Mouse (Mus musculus) midbrain, embryonic 13.5 days (tissue): ENCODE data around the gene Cdc7. TPM values are rescaled to one million over a fixed set of nuclear protein-coding genes. Genes with fewer than 3 reads are reported as not detected.
"Not testable (repeated sequence)": the region's sequence is repeated elsewhere in the genome, so short reads cannot be mapped to it uniquely, and the experiment has no call there.

ENCODE experiments used
- ATAC-seq: fragments of 200-750 bp; cut with Nextera tagmentation; 2 replicates; pipeline ENCODE4 v1.8.0; 2017; ENCODE audit warnings: mild to moderate bottlenecking, moderate TSS enrichment, moderate library complexity
- H3K27ac ChIP-seq: fragments of 300-500 bp; sonication (generic); 2 replicates; pipeline ENCODE4 v1.5.1; 2015; ENCODE audit warnings: inconsistent platforms, mild to moderate bottlenecking, moderate library complexity
- H3K27me3 ChIP-seq: fragments of 300-500 bp; sonication (generic); 2 replicates; pipeline ENCODE4 v1.6.1; 2015; ENCODE audit warnings: mild to moderate bottlenecking, inconsistent platforms
- H3K36me3 ChIP-seq: fragments of 300-500 bp; sonication (generic); 2 replicates; pipeline ENCODE4 v1.6.1; 2015; ENCODE audit warnings: mild to moderate bottlenecking, inconsistent platforms
- H3K4me1 ChIP-seq: fragments of 300-500 bp; sonication (generic); replicated peaks from 2 replicates; pipeline ENCODE4 v1.6.1; 2015; ENCODE audit warnings: inconsistent platforms
- H3K4me2 ChIP-seq: fragments of 300-500 bp; sonication (generic); replicated peaks from 2 replicates; pipeline ENCODE4 v1.6.1; 2015; ENCODE audit warnings: moderate library complexity, mild to moderate bottlenecking, inconsistent platforms
- H3K4me3 ChIP-seq: fragments of 300-500 bp; sonication (generic); replicated peaks from 2 replicates; pipeline ENCODE4 v1.5.1; 2015; ENCODE audit warnings: mild to moderate bottlenecking, inconsistent platforms
- H3K9ac ChIP-seq: fragments of 300-500 bp; sonication (generic); replicated peaks from 2 replicates; pipeline ENCODE4 v1.6.1; 2015; ENCODE audit warnings: mild to moderate bottlenecking, inconsistent platforms
- H3K9me3 ChIP-seq: fragments of 300-500 bp; sonication (generic); 2 replicates; pipeline ENCODE4 v1.6.1; 2016; ENCODE audit warnings: mild to moderate bottlenecking, inconsistent platforms
- WGBS: fragments of 180-500 bp; shearing (Covaris S2); methylation state at CpG from one replicate; pipeline ENCODE4 v1.1.7; 2015; 5-methylcytosine and 5-hydroxymethylcytosine counted together
- polyA plus RNA-seq: library from polyadenylated mRNA; unstranded; fragments of >200 nt; fragmentation: Nextera tagmentation; extraction: Ambion mirVana; gene quantifications from 2 replicates; pipeline ENCODE4 v1.2.1, GENCODE M21; 2015

The Cdc7 gene
- polyA plus RNA-seq, 1 experiment from 2014 or later = 44.4 TPM

DNA sequence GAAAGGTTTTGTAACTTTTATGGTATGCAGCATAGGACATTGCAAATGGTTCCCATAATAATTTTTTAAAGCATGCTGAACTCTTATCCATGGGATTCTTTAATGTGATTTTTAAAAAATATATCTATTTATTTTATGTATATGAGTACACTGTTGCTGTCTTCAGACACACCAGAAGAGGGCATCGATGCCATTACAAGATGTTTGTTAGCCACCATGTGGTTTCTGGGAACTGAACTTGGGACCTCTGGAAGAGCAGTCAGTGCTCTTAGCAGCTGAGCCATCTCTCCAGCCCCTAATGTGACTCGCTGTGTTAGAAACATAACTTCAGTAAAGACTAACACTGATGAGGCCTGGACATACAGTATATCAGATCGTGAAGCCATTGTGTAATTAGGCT lies 2.3 kb downstream of the Cdc7 start:
- Histone ChIP-seq H3K4me2 (no peak overlapping the region), H3K9me3 (no peaks in the 10 kb centered on the region), H3K27ac (no peak overlapping the region), H3K9ac (no peak overlapping the region), H3K27me3 (no peaks in the 10 kb centered on the region), H3K4me3 (no peak overlapping the region), H3K36me3 (peaks cover 23% of the 10 kb centered on the region), H3K4me1 (peaks cover 18% of the 10 kb centered on the region)
- WGBS = 95% methylated on average over 3 of the region's 3 CpGs
- ATAC-seq = no peak

DNA sequence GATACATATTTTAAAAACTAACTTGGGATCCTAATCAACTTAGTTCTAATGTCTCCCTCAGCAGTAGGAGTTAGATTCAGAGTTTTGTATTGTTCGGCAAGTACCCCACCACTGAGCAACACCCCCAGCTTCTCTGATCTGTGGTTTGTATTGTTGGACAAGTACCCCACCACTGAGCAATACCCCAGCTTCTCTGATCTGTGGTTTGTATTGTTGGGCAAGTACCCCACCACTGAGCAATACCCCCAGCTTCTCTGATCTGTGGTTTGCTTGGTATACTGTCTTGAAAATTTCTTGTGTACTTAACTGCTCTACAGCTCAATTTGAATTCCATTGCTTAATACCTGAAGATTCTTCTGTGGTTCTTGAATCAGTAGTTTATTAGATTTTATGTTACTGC lies 3.5 kb downstream of the Cdc7 start:
- no peaks in the 10 kb centered on the region for H3K27me3 ChIP-seq
- no peak overlapping the region for H3K4me2 ChIP-seq
- H3K9me3 ChIP-seq = no peaks in the 10 kb centered on the region
- ATAC-seq = no peak
- peaks cover 30% of the 10 kb centered on the region for H3K36me3 ChIP-seq
- 97% methylated on average over 1 of the region's 1 CpGs for WGBS
- no peak overlapping the region for H3K9ac ChIP-seq
- no peak overlapping the region for H3K27ac ChIP-seq
- H3K4me3 ChIP-seq = no peak overlapping the region
- H3K4me1 ChIP-seq = peaks cover 18% of the 10 kb centered on the region

DNA sequence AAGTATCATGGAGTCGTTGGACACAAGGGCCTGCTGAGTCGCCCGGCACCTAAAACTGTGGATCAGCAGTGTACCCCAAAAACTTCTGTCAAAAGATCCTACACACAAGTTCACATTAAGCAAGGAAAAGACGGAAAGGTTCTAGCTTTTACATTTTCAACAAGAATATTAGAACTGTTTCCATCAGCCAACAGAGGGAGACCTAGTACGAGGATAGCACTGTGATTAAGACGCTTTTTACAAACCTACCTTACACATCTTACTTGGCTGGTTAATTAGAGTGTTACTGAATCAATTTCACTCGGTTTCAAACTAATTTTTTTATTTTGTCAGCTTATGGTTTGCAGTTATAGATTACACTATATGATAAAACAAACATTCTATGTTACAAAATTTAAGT lies 9.8 kb downstream of the Cdc7 start:
- Histone ChIP-seq H3K9ac (no peak overlapping the region), H3K36me3 (peaks cover 85% of the 10 kb centered on the region), H3K4me3 (no peak overlapping the region), H3K4me2 (no peak overlapping the region), H3K4me1 (no peaks in the 10 kb centered on the region), H3K9me3 (no peaks in the 10 kb centered on the region), H3K27ac (no peak overlapping the region), H3K27me3 (no peaks in the 10 kb centered on the region)
- 91% methylated on average over 7 of the region's 7 CpGs for WGBS
- ATAC-seq = no peak

DNA sequence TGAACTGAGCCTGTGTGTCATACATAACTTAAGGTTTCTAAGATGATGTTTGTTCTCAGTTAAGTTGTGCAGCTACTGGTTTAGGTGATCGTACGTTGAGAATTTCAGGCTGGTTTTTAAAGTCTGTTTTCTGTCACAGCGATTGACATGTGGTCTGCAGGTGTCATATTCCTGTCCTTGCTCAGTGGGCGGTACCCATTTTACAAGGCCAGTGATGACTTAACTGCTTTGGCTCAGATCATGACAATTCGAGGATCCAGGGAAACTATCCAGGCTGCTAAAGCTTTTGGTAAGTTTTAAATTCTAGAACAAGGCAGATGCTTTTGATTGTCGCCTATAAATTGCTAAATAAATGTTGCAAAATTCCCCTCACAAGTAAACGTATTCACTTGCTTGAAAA lies 15.0 kb downstream of the Cdc7 start:
- no peak overlapping the region for H3K9ac ChIP-seq
- H3K9me3 ChIP-seq = no peaks in the 10 kb centered on the region
- 95% methylated on average over 7 of the region's 7 CpGs for WGBS
- H3K4me2 ChIP-seq = no peak overlapping the region
- no peaks in the 10 kb centered on the region for H3K4me1 ChIP-seq
- peaks cover 80% of the 10 kb centered on the region for H3K36me3 ChIP-seq
- H3K27ac ChIP-seq = no peak overlapping the region
- H3K27me3 ChIP-seq = no peaks in the 10 kb centered on the region
- no peak for ATAC-seq
- no peak overlapping the region for H3K4me3 ChIP-seq

DNA sequence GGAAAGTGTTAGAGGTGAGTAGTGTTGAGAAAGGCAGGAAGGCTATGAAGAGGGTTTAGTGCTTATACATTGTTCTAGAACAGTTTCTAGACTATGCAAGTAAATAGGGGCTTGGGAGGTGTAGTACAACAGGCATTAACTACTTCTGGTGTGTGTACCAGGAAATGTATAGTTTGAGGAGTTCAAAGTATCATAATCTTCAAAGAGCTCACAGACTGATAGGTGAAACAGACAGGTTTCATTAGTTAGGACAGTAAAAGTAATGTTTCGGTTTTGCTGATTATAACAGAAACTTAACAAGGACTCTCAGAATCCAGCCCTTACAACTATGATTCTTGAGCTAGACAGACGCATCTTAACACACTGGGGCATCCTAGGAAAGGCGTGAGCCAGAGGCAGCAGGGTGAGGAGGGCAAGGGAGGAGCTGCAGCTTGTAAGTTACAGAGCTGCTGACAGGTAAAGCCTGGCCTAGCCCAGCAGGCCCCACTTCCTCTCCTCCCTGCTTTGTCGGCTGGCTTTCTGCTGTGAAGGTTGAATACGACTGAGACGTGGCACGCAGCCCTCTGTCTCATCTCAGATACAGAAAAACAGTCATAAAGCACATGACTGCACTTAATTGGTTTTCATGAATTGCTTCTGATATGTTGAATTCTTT lies 18.3 kb downstream of the Cdc7 start:
- H3K4me1 ChIP-seq = no peaks in the 10 kb centered on the region
- no peak overlapping the region for H3K9ac ChIP-seq
- no peak overlapping the region for H3K27ac ChIP-seq
- 90% methylated on average over 7 of the region's 7 CpGs for WGBS
- no peaks in the 10 kb centered on the region for H3K27me3 ChIP-seq
- H3K4me2 ChIP-seq = no peak overlapping the region
- H3K9me3 ChIP-seq = no peaks in the 10 kb centered on the region
- H3K4me3 ChIP-seq = no peak overlapping the region
- peaks cover 60% of the 10 kb centered on the region for H3K36me3 ChIP-seq
- no peak for ATAC-seq

DNA sequence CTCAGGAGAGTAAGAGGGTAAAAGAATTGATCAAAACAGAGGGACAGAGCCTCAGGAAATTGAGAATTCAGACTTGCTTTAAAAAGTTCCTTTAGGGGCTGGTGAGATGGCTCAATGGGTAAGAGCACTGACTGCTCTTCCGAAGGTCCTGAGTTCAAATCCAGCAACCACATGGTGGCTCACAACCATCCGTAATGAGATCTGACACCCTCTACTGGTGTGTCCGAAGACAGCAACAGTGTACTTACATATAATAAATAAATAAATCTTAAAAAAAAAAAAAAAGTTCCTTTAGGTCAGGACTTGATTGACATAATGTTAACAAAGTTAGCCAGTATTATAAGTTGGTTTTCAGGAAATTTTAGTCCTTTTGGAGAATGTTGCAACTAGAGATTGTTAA lies 20.8 kb downstream of the Cdc7 start:
- peaks cover 37% of the 10 kb centered on the region for H3K36me3 ChIP-seq
- not testable (repeated sequence) for H3K27me3 ChIP-seq, H3K4me2 ChIP-seq, ATAC-seq, H3K9ac ChIP-seq, H3K9me3 ChIP-seq, H3K27ac ChIP-seq, H3K4me1 ChIP-seq, H3K4me3 ChIP-seq
- 94% methylated on average over 3 of the region's 3 CpGs for WGBS

DNA sequence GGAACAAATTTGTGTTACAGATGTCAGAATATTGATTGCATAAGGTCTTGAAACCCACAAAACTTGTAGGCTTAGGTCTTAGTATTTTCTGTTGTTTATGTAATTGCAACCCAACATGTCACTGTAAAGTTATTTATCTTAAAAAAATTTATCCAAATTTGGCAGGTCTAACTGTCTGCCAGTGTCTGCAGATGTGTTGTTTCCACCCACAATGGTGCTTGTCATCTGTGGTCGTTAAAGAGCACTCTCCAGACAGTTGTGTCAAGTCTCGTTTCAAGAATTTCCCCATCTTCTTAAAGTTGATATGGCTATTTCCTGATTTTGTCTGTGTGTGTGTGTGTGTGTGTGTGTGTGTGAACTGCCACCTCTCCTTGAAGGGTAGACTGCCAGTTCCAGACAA lies 21.5 kb downstream of the Cdc7 start:
- H3K4me2 ChIP-seq = no peak overlapping the region
- no peaks in the 10 kb centered on the region for H3K4me1 ChIP-seq
- H3K4me3 ChIP-seq = no peak overlapping the region
- H3K9ac ChIP-seq = no peak overlapping the region
- peaks cover 31% of the 10 kb centered on the region for H3K36me3 ChIP-seq
- no peak for ATAC-seq
- WGBS = 92% methylated on average over 2 of the region's 2 CpGs
- H3K9me3 ChIP-seq = no peaks in the 10 kb centered on the region
- no peak overlapping the region for H3K27ac ChIP-seq
- H3K27me3 ChIP-seq = no peaks in the 10 kb centered on the region

DNA sequence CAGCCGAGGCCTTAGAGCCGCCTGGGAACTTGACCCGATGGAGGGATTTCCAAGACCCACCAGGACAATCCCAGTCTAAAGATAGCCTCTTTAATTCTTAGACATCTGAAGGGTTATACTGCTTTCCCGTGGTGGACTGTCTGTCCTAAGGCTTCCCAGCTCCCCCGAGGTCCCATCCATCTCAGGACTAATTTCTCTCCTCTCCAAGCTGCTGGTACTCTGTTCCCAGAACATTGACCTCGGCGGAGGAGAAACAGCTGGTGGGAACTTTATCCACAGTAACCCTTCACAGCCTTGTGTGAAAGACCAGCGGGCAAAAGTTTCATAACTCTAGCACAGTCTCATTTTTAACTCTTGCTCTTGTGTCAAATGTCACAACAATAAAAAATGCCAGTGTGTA lies 25.1 kb downstream of the Cdc7 start:
- no peak overlapping the region for H3K27ac ChIP-seq
- no peak overlapping the region for H3K9ac ChIP-seq
- H3K4me3 ChIP-seq = no peak overlapping the region
- no peak for ATAC-seq
- 71% methylated on average over 8 of the region's 8 CpGs for WGBS
- peaks cover 10% of the 10 kb centered on the region for H3K36me3 ChIP-seq
- H3K9me3 ChIP-seq = no peaks in the 10 kb centered on the region
- H3K4me2 ChIP-seq = no peak overlapping the region
- H3K27me3 ChIP-seq = 0 out of 2 replicates have a peak, but pooled peaks cover 3% of the 10 kb centered on the region
- no peaks in the 10 kb centered on the region; the same call in 1 of the 2 replicates for H3K4me1 ChIP-seq

DNA sequence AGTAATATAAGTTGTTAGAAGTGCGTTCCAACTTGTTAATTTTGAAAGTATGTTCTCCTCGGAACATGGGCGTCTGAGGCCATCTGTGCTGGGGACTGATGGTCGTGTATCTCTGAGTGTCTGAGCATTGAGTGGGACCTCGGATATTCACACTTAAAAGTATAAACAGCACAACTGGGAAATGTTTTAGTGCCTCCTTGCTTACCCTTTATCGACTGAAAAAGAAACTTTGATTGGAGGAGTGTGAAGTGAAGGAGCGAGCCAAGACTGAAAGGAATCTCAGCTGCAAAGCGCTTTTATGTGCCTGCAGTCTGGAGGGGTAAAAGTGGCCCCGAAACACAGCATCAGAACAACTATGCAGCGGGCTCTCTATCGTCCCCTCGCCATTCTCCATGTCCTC lies 25.7 kb downstream of the Cdc7 start:
- Histone ChIP-seq H3K36me3 (peaks cover 6% of the 10 kb centered on the region), H3K27ac (no peak overlapping the region), H3K4me2 (no peak overlapping the region), H3K4me3 (no peak overlapping the region), H3K4me1 (no peaks in the 10 kb centered on the region; the same call in 1 of the 2 replicates), H3K9ac (no peak overlapping the region), H3K27me3 (0 out of 2 replicates have a peak, but pooled peaks cover 3% of the 10 kb centered on the region), H3K9me3 (no peaks in the 10 kb centered on the region)
- WGBS = 79% methylated on average over 12 of the region's 12 CpGs
- no peak for ATAC-seq

DNA sequence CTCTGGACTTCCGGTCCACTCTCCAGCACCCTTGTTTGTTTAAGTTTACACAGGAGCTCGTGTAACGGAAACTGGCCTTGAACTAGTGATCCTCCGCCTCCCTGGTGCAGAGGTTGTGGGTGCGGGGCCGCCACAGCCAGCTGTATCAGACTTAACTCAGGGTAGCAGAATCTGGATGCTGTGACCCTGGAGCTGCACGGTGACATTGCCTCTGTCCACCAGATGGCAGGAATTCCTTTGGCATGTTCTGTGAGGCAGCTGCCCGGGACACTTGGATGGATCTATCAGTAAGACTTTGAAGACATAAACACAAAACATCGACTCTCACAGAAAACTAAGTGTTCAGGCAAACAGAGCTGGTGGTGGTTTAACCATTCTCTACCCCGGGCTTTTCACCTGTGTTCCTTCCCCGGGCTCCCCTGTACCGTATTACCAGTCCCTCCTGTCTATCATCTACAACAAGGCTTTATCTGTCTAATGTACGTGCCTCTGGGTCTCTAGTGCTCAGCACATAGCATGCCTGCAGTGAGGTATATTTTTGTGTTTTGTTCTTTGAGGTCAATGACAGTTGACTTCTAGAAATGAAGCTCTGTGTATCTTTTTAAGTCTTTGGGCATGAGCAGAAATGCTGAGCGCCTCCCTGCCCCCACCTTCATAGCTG lies 26.6 kb downstream of the Cdc7 start:
- Histone ChIP-seq H3K4me1 (no peaks in the 10 kb centered on the region; the same call in 1 of the 2 replicates), H3K4me2 (no peak overlapping the region), H3K4me3 (no peak overlapping the region), H3K27ac (no peak overlapping the region), H3K9ac (no peak overlapping the region), H3K36me3 (peaks cover 6% of the 10 kb centered on the region; the same call in 1 of the 2 replicates), H3K9me3 (no peaks in the 10 kb centered on the region), H3K27me3 (0 out of 2 replicates have a peak, but pooled peaks cover 3% of the 10 kb centered on the region)
- ATAC-seq = peak; percentile 53; the same call in 1 of the 2 replicates
- 54% methylated on average over 14 of the region's 14 CpGs for WGBS

DNA sequence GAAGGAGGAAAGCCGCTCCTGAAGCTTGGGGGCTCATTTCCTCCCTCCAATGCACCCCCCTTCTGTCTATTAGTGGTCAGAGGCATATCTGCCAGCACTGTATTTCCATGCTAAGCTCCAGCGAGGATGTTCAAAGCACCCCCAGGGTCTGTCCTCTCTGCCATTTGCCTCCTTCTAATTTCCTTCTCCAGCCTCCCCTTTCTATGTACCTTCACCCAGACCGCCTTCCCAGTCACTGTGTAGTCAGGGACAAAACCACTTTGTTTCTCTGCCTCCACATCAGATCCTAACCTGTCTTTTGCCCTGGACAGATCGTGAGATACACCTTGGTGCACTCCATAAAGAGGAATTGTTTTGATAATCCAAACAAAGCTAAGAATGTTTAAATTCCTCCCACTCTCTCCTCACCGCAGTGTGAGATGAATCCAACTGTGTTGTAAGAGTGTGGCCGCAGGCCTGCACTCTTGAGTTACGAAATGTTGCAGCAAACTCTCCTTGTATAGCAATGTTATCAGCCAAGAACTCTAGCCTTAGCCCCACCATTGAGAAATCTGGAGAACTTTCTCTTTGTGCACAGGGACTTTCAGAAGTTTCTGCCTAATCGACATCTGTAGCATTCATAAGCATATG lies 27.3 kb downstream of the Cdc7 start:
- H3K4me1 ChIP-seq = no peaks in the 10 kb centered on the region; the same call in 1 of the 2 replicates
- WGBS = 73% methylated on average over 8 of the region's 8 CpGs
- no peaks in the 10 kb centered on the region for H3K9me3 ChIP-seq

DNA sequence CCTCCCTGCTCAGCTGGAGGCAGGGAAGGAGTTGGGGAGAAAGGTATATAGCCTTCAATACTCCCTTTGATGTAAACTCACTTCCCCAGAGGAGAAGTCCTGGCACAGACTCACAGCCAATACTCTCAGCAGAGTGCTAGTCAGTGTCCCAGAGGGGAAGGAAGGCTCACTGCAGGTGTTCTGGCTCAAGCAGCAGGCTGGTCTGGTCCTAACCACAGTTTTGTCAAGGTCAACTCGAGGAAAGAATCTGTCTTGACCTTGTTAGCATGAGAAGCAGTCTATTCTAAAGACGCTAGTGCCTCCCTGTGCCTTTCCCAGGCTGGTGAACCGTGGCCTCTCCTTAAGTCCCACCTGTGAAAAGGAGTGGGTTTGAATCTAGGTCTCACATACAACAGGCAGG lies 30.6 kb downstream of the Cdc7 start:
- H3K36me3 ChIP-seq = no peaks in the 10 kb centered on the region
- no peak overlapping the region for H3K9ac ChIP-seq
- H3K4me2 ChIP-seq = no peak overlapping the region
- no peaks in the 10 kb centered on the region for H3K9me3 ChIP-seq
- no peaks in the 10 kb centered on the region; the same call in 1 of the 2 replicates for H3K4me1 ChIP-seq
- H3K27me3 ChIP-seq = 0 out of 2 replicates have a peak, but pooled peaks cover 5% of the 10 kb centered on the region
- ATAC-seq = no peak
- no peak overlapping the region for H3K27ac ChIP-seq
- 22% methylated on average over 3 of the region's 3 CpGs for WGBS
- no peak overlapping the region for H3K4me3 ChIP-seq

More for the DNA sequence above, 27.3 kb downstream of the Cdc7 start:
- H3K4me3 ChIP-seq = no peak overlapping the region
- no peak for ATAC-seq
- peaks cover 3% of the 10 kb centered on the region; the same call in 1 of the 2 replicates for H3K36me3 ChIP-seq
- H3K27ac ChIP-seq = no peak overlapping the region
- 0 out of 2 replicates have a peak, but pooled peaks cover 3% of the 10 kb centered on the region for H3K27me3 ChIP-seq
- no peak overlapping the region for H3K9ac ChIP-seq
- H3K4me2 ChIP-seq = no peak overlapping the region
